Mouse (Mus musculus): ENCODE data around the gene Rbpj.

The Rbpj gene

DNA sequence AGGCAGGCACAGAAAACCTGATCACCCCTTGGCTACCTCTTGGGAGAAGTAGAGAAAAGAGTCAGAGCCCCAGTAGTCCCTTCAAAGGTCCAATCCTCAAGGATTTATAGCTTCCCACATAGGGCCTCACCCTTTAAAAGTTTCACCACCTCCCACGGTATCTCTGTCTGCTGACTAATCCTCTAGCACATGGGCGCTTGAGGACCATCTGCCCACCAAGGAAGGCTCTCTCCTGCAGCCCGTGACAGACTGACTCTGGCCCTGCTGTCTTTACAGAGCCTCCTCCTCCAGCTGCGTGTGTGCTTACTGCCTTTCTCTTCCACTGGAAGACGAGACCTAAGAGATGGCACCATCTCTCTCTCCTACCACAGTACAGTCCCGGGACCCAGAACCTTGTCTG is 213.7 kb downstream of the Rbpj start:
- DNase-seq: no peak

DNA sequence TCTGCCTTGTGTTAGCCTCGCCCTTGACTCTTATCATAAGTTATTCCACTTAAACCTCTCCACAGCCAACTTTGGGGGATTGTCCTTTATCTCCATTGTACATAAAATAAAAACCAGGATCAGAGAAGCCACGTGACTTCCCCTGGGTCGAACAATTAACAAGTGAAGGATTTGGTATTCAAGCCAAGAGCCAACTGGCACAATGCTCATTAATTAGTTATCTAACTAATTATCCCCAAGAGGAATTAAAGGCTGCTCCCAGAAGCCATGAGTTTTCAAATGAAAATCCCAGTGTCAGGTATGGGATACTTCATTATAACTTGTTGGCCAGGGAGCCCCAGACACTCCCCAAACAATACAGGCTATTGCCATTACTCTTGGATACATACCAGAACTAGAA is 218.0 kb downstream of the Rbpj start:
- DNase-seq: no peak

DNA sequence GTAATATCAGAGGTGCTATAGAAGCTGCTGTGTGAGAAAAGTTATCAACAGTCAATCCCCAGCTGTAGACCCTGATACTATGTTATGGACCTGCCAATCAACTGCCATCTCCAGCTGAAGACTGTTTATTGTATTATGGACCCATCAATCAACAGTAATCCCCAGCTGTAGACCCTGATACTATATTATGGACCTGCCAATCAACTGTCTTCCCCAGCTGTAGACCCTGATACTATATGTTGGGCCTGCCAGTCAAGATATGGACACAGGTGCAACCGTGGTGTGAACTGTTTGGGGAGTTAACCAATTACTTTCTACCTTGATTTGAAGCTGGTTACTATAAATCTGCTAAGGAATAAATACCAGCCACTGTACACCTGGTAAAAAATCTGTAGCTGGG is 218.5 kb downstream of the Rbpj start:
- no peak for DNase-seq

DNA sequence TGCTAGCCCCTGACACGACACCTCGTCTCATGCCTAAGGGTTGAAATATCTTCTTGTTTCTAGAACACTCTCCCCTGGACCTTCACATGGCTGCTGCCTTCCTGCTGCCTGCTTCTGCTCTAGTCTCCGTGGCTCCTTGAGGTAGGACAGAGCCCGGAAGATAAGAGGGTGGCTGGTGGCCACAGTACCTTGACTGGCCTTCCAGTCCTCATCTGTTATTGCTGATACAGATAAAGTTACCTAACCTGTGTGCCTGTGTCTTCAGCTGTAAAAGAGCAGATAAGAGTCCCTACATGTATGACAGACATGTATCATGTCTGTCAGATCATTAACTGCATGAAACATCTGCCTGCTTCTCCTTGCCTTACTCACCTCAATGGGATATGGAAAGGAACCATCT is 219.7 kb downstream of the Rbpj start:
- DNase-seq: no peak

- no peak for DNase-seq
Observed at GRCm38 (mm10) chr5:53686379-53686778, 220.4 kb downstream of the Rbpj start.

DNA sequence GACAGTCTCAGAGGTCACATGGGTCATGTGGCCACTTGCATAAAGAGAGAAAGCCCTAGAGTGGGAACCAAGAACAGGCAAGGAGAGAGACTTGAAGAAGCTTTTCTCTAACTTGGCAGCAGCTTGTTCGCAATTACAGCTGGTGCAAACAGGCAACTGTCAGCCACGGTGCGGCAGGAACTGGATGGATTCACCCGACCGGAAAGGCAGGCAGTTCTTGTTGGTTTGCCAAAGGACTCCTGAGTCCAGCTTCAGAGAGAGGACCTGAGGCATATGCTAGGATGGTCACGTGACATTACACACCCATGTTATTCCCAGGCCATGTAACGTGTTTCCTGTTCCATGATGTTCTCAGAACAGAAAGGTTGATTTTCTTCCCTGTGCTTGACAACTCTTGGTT is 222.4 kb downstream of the Rbpj start:
- no peak for DNase-seq

- no peak for DNase-seq
Observed at GRCm38 (mm10) chr5:53691577-53691976, 225.6 kb downstream of the Rbpj start.

GRCm38 (mm10) chr5:53692100-53692499 is 226.1 kb downstream of the Rbpj start:
- no peak for DNase-seq

DNA sequence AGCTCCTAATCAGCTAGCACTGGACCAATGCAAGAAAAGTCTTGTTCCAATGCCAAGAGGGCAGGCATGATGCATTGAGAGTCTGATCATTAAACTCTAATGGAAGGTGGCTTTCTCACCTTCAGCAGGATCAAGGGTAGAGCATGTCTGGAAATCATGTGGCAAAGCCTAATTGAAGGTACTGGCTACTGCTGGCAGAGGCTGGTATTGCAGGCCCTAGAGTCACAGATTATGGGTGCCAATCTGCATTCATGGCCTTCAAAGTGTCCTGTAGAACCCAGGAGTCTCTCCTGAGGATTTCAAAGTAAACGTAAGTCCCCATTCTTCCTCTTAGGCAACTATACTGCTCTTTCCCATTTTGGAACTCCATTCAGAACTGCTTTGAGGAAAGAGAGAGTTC is 226.7 kb downstream of the Rbpj start:
- no peak for DNase-seq

GRCm38 (mm10) chr5:53696701-53697100 is 230.7 kb downstream of the Rbpj start:
- DNase-seq: no peak

GRCm38 (mm10) chr5:53697794-53698193 is 231.8 kb downstream of the Rbpj start:
- no peak for DNase-seq

DNA sequence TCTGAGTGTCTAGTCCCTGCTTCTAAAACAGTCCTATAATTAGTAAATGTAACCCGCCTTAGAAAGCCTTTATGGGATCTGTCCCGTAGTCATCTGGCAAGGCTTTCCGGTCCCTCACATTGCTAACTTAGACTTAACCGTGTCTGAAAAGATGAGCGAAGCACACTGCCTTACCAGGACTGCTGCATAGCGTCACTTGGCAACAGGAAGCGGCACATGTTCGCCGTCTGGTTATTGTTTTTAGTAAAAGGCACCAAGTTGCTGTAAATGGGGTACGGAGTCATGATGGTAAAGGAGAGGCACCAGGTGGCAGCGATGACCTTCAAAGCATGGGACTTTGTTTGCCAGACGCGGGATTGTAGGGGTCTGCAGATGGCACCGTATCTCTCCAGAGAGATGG is 236.7 kb downstream of the Rbpj start:
- DNase-seq: no peak
